Mouse (Mus musculus) megakaryocyte, embryonic 14.5 days (primary cell): ENCODE measurements around the gene Dock7.

Experiments used
- FLI1 ChIP-seq: IDR thresholded peaks from 2 replicates; pipeline ENCODE4 v1.6.1; 2012; ENCODE audit warnings: low read length, inconsistent platforms, mixed read lengths
- GATA1 ChIP-seq: IDR thresholded peaks from 3 replicates; pipeline ENCODE4 v1.6.1; 2012; ENCODE audit warnings: mixed read lengths, low read length, inconsistent platforms, borderline replicate concordance

DNA sequence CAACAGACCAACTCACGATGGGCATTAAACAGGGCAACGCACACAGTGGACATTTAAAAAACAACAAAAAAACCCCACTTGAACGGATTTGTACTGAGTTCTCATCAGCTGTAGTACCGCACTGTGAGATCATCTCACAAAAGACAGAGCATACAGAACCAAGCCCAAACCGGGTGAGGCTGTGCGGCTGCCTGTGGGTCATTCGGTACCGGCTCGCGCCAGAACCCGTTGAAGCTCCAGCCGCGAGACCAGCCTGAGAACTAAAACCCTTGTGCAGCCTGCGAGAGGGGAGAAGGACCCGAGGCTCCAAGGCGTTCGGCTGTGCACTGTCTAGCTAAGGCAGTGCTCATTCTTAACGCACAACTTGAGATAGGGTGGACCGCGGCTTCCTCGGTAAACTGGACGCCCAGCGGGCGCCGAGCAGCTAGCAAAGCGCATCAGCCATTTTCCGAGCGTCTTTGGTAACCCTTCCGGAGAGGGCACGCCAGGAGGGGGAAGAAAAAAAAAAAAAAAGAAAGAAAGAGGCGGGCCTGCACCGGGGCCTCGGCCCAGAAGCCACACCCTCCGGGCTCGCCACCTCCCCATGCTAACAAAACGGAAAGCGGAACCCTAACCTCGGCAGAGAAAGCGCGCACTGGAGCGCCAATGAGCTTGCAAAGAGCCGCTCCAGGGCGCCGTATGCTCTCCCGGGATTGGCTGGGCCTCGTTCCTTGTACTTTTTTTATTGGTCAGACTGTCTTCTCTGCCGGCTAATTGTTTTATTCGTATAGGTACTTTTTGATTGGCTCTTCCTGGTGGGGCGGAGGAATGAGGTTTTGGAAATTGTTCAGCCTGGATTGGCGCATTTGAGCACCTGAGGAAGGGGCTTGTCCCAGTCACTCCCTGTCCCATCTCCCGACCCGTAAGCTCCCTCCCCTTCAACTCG lies 197.8 kb downstream of the Dock7 start:
- no peak for TF ChIP-seq GATA1
- no peak for TF ChIP-seq FLI1
